Mouse (Mus musculus) thymus, adult 2 months (tissue): ENCODE measurements around the gene Slc36a3. TPM values are rescaled to one million over a fixed set of nuclear protein-coding genes. Genes with fewer than 3 reads are reported as not detected.
A peak's percentile ranks its signal among the peaks of the same experiment; 100 is the strongest.
"Not testable (repeated sequence)": the region's sequence is repeated elsewhere in the genome, so short reads cannot be mapped to it uniquely, and the experiment has no call there.

ENCODE experiments used
- DNase-seq: peaks from one replicate; pipeline ENCODE4 v3.0.0; 2021
- H3K27ac ChIP-seq: fragments of 200-500 bp; 2 replicates; pipeline ENCODE4 v1.5.1; 2012; ENCODE audit warnings: low read length, control low read depth; ENCODE audit not compliant: control insufficient read depth, insufficient read depth
- H3K27me3 ChIP-seq: fragments of 200-500 bp; 2 replicates; pipeline ENCODE4 v1.6.1; 2012; ENCODE audit warnings: mild to moderate bottlenecking, low read length, moderate library complexity, mixed read lengths; ENCODE audit not compliant: control insufficient read depth, insufficient read depth
- H3K36me3 ChIP-seq: fragments of 200-500 bp; 2 replicates; pipeline ENCODE4 v1.6.1; 2012; ENCODE audit warnings: mild to moderate bottlenecking, low read length, moderate library complexity; ENCODE audit not compliant: control insufficient read depth, insufficient read depth
- H3K4me1 ChIP-seq: fragments of 200-500 bp; replicated peaks from 2 replicates; pipeline ENCODE4 v1.6.1; 2012; ENCODE audit warnings: low read length; ENCODE audit not compliant: control insufficient read depth, insufficient read depth
- H3K4me3 ChIP-seq: fragments of 200-500 bp; 2 replicates; pipeline ENCODE4 v1.5.1; 2012; ENCODE audit warnings: mild to moderate bottlenecking, low read length, control low read depth, moderate library complexity; ENCODE audit not compliant: control insufficient read depth, insufficient read depth
- CTCF ChIP-seq: fragments of 200-500 bp; IDR thresholded peaks from 2 replicates; pipeline ENCODE4 v1.5.1; 2012; ENCODE audit warnings: mild to moderate bottlenecking, control low read depth, low read length, moderate library complexity, borderline replicate concordance; ENCODE audit not compliant: control insufficient read depth, poor library complexity, insufficient read depth; ENCODE audit errors: extremely low read depth
- POLR2A ChIP-seq: fragments of 200-500 bp; IDR thresholded peaks from 2 replicates; pipeline ENCODE4 v1.6.1; 2012; ENCODE audit warnings: mild to moderate bottlenecking, low read length, control low read depth, moderate library complexity; ENCODE audit not compliant: control insufficient read depth, poor library complexity, insufficient read depth; ENCODE audit errors: extremely low read depth
- WGBS: fragments of 180-500 bp; shearing (Covaris S2); methylation state at CpG from one replicate; pipeline ENCODE4 v1.1.7; 2018; 5-methylcytosine and 5-hydroxymethylcytosine counted together
- polyA plus RNA-seq: library from polyadenylated mRNA; depleted of rRNA; stranded (reverse); fragments of >200 nt; gene quantifications from 2 replicates; pipeline ENCODE4 v1.2.3, GENCODE M21; 2012

Slc36a3 gene
- polyA plus RNA-seq, 1 experiment, result 0.74 TPM

DNA sequence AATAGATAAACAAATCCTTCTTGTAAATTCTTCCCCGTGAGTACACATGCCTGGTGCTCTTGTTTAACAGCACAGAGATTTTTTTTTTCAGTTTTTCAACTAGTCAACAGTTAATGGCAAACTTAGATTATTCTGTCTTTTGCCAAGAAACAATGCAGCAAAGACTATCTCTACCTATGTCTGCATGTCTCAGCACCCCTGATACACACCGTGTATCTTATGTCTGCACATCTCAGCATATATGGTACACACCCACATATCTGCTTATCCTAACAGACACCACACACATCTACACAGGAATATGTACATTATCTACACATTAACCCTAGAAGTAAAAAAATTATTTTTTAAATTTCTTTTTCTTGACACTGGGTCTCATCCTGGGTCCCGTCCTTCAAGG, 24.8 kb downstream of the Slc36a3 start:
- no peak overlapping the region for H3K4me3 ChIP-seq
- H3K4me1 ChIP-seq, result peaks cover 11% of the 10 kb centered on the region
- no peaks in the 10 kb centered on the region for H3K27me3 ChIP-seq
- no peak overlapping the region for H3K27ac ChIP-seq
- 94% methylated on average over 3 of the region's 3 CpGs for WGBS
- DNase-seq, result no peak
- H3K36me3 ChIP-seq, result no peaks in the 10 kb centered on the region
- TF ChIP-seq CTCF, result no peak
- TF ChIP-seq POLR2A, result no peak

GRCm38 (mm10) chr11:55121430-55121829, 30.1 kb downstream of the Slc36a3 start:
- WGBS, result 63% methylated on average over 1 of the region's 1 CpGs
- peaks cover 9% of the 10 kb centered on the region for H3K4me1 ChIP-seq
- no peak for TF ChIP-seq POLR2A
- TF ChIP-seq CTCF, result no peak
- H3K36me3 ChIP-seq, result no peaks in the 10 kb centered on the region
- H3K27ac ChIP-seq, result peak overlapping the region; percentile 100
- DNase-seq, result peak; percentile 24
- peak overlapping the region; percentile 9; the same call in 1 of the 2 replicates for H3K4me3 ChIP-seq
- no peaks in the 10 kb centered on the region for H3K27me3 ChIP-seq

- H3K4me3 ChIP-seq, result peak overlapping the region; percentile 38
- 5% methylated on average over 8 of the region's 8 CpGs for WGBS
- H3K36me3 ChIP-seq, result no peaks in the 10 kb centered on the region
- peaks cover 9% of the 10 kb centered on the region for H3K4me1 ChIP-seq
- peak overlapping the region; percentile 100 for H3K27ac ChIP-seq
- H3K27me3 ChIP-seq, result no peaks in the 10 kb centered on the region
- DNase-seq, result peak; percentile 77
- TF ChIP-seq POLR2A (peak; percentile 65), CTCF (no peak)
Measured at GRCm38 (mm10) chr11:55120821-55121271, 30.7 kb downstream of the Slc36a3 start.

- TF ChIP-seq CTCF (no peak), POLR2A (no peak)
- DNase-seq, result no peak
Measured at GRCm38 (mm10) chr11:55120279-55120678, 31.2 kb downstream of the Slc36a3 start.

GRCm38 (mm10) chr11:55117031-55117430, 34.5 kb downstream of the Slc36a3 start:
- DNase-seq, result no peak
- peaks cover 19% of the 10 kb centered on the region for H3K4me1 ChIP-seq
- no peaks in the 10 kb centered on the region for H3K36me3 ChIP-seq
- no peak overlapping the region; the same call in 1 of the 2 replicates for H3K27ac ChIP-seq
- H3K27me3 ChIP-seq, result no peaks in the 10 kb centered on the region
- TF ChIP-seq POLR2A (no peak), CTCF (no peak)
- WGBS, result 30% methylated on average over 2 of the region's 2 CpGs
- H3K4me3 ChIP-seq, result no peak overlapping the region

More at GRCm38 (mm10) chr11:55120279-55120678, 31.2 kb downstream of the Slc36a3 start:
- Histone ChIP-seq H3K4me3 (no peak overlapping the region), H3K36me3 (no peaks in the 10 kb centered on the region), H3K4me1 (peaks cover 9% of the 10 kb centered on the region), H3K27ac (peak overlapping the region; percentile 100), H3K27me3 (no peaks in the 10 kb centered on the region)

DNA sequence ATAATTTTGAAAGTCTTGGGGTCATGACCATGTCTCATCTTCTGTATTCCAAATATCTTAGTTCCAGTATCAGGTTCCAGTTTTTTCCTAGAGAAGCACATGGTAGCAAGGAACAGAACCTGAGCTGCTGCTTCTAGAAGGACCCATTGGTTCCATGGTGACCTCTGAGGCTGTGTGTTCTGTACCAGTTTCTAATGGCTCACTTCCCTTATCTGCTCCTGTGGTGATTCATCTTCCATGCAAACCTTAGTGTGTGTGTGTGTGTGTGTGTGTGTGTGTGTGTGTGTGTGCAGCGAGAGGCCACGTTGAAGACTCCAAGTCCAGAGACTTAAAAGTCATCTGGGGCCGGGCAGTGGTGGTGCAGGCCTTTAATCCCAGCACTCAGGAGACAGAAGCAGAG, 35.5 kb downstream of the Slc36a3 start:
- Histone ChIP-seq H3K4me1 (peaks cover 14% of the 10 kb centered on the region), H3K36me3 (no peaks in the 10 kb centered on the region), H3K27me3 (no peaks in the 10 kb centered on the region), H3K27ac (no peak overlapping the region), H3K4me3 (no peak overlapping the region)
- no peak for TF ChIP-seq POLR2A
- 85% methylated on average over 3 of the region's 3 CpGs for WGBS
- no peak for DNase-seq

DNA sequence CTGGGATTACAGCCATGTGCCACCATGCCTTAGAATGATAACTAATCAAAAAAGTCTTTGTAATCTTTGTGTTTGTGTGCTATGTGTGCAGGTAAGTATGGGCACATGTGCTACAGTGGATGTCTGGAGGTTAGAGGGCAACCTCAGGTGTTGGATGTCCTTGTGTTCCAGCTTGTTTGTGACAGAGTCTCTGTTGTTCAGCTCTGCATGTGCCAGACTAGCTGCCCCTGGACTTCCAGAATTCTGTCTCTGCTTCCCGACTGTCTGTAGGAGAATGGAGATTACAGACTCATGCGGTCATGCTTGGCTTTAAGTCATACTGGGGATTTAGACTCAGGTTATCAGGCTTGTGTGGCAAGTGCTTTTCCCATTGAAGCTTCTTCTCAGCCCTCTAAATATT, 37.2 kb downstream of the Slc36a3 start:
- H3K4me1 ChIP-seq, result peaks cover 12% of the 10 kb centered on the region
- 94% methylated on average over 2 of the region's 2 CpGs for WGBS
- no peaks in the 10 kb centered on the region for H3K27me3 ChIP-seq
- no peak overlapping the region for H3K4me3 ChIP-seq
- no peak overlapping the region for H3K27ac ChIP-seq
- DNase-seq, result no peak
- TF ChIP-seq CTCF (no peak), POLR2A (no peak)
- H3K36me3 ChIP-seq, result no peaks in the 10 kb centered on the region

GRCm38 (mm10) chr11:55113861-55114250, 37.7 kb downstream of the Slc36a3 start:
- not testable (repeated sequence) for DNase-seq, H3K36me3 ChIP-seq, H3K4me3 ChIP-seq, H3K27me3 ChIP-seq
- Histone ChIP-seq H3K27ac (peak overlapping the region; percentile 72), H3K4me1 (peaks cover 12% of the 10 kb centered on the region)
- WGBS, result 43% methylated on average over 4 of the region's 4 CpGs
